Mouse (Mus musculus) heart, embryonic 13.5 days (tissue): Measurements from ENCODE around the gene Ppp5c. TPM values are rescaled to one million over a fixed set of nuclear protein-coding genes. Genes with fewer than 3 reads are reported as not detected.

Experiments used
- ATAC-seq: fragments of 200-750 bp; cut with Nextera tagmentation; 2 replicates; pipeline ENCODE4 v1.8.0; 2017; ENCODE audit warnings: moderate TSS enrichment; ENCODE audit not compliant: insufficient number of reproducible peaks, low FRiP score, low TSS enrichment; ENCODE audit errors: extremely low read depth
- H3K27ac ChIP-seq: fragments of 300-500 bp; sonication (generic); replicated peaks from 2 replicates; pipeline ENCODE4 v1.5.1; 2015; ENCODE audit warnings: moderate library complexity, mild to moderate bottlenecking, inconsistent platforms
- H3K27me3 ChIP-seq: fragments of 300-500 bp; sonication (generic); replicated peaks from 2 replicates; pipeline ENCODE4 v1.6.1; 2015; ENCODE audit warnings: mild to moderate bottlenecking, inconsistent platforms
- H3K36me3 ChIP-seq: fragments of 300-500 bp; sonication (generic); 2 replicates; pipeline ENCODE4 v1.6.1; 2015; ENCODE audit warnings: mild to moderate bottlenecking, inconsistent platforms
- H3K4me1 ChIP-seq: fragments of 300-500 bp; sonication (generic); 2 replicates; pipeline ENCODE4 v1.6.1; 2015; ENCODE audit warnings: inconsistent platforms
- H3K4me2 ChIP-seq: fragments of 300-500 bp; sonication (generic); 2 replicates; pipeline ENCODE4 v1.6.1; 2015; ENCODE audit warnings: inconsistent platforms, mild to moderate bottlenecking, moderate library complexity
- H3K4me3 ChIP-seq: fragments of 300-500 bp; sonication (generic); 2 replicates; pipeline ENCODE4 v1.5.1; 2015; ENCODE audit warnings: moderate library complexity, mild to moderate bottlenecking, inconsistent platforms
- H3K9ac ChIP-seq: fragments of 300-500 bp; sonication (generic); 2 replicates; pipeline ENCODE4 v1.6.1; 2015; ENCODE audit warnings: inconsistent platforms, mild to moderate bottlenecking, moderate library complexity
- H3K9me3 ChIP-seq: fragments of 300-500 bp; sonication (generic); 2 replicates; pipeline ENCODE4 v1.6.1; 2016; ENCODE audit warnings: inconsistent platforms
- WGBS: fragments of 180-500 bp; shearing (Covaris S2); methylation state at CpG from one replicate; pipeline ENCODE4 v1.1.7; 2015; ENCODE audit warnings: mixed read lengths; 5-methylcytosine and 5-hydroxymethylcytosine counted together
- polyA plus RNA-seq: library from polyadenylated mRNA; unstranded; fragments of >200 nt; fragmentation: Nextera tagmentation; extraction: Ambion mirVana; gene quantifications from 2 replicates; pipeline ENCODE4 v1.2.1, GENCODE M21; 2015

Gene Ppp5c
- polyA plus RNA-seq, 1 experiment from 2014 or later, result 82.3 TPM

DNA sequence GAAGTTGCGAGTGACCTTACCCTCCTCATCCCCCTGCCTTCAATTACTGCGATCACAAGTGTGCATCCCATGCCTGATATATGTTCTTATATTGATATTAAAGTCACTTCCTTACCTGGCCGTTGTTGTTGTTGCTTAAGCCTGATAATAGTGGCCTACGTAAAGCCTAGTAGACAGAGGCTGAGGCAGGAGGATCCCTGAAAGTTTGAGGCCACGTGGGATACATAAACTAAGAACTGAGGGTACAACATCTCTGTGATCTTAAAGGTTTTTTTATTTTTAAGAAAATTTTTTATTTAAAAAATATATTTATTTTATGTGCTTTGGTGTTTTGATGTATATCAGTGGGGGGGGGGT lies 35.3 kb downstream of the Ppp5c start, which contains the start of gene Ccdc8:
Gene Ccdc8, plus strand, starts transcription at position 258 of the 357 bp plus-strand sequence.
- H3K9me3 ChIP-seq, result no peaks in the 10 kb centered on the region
- H3K9ac ChIP-seq, result peak within 1 kb of the TSS; percentile 95
- peak within 1 kb of the TSS; percentile 95 for H3K27ac ChIP-seq
- peaks cover 78% of the 10 kb centered on the region for H3K4me1 ChIP-seq
- peak within 1 kb of the TSS; percentile 94 for H3K4me2 ChIP-seq
- 92% methylated on average over 5 of the region's 5 CpGs for WGBS
- H3K27me3 ChIP-seq, result no peaks in the 10 kb centered on the region
- H3K4me3 ChIP-seq, result peak within 1 kb of the TSS; percentile 77
- H3K36me3 ChIP-seq, result peaks cover 22% of the 10 kb centered on the region
- no peak for ATAC-seq

DNA sequence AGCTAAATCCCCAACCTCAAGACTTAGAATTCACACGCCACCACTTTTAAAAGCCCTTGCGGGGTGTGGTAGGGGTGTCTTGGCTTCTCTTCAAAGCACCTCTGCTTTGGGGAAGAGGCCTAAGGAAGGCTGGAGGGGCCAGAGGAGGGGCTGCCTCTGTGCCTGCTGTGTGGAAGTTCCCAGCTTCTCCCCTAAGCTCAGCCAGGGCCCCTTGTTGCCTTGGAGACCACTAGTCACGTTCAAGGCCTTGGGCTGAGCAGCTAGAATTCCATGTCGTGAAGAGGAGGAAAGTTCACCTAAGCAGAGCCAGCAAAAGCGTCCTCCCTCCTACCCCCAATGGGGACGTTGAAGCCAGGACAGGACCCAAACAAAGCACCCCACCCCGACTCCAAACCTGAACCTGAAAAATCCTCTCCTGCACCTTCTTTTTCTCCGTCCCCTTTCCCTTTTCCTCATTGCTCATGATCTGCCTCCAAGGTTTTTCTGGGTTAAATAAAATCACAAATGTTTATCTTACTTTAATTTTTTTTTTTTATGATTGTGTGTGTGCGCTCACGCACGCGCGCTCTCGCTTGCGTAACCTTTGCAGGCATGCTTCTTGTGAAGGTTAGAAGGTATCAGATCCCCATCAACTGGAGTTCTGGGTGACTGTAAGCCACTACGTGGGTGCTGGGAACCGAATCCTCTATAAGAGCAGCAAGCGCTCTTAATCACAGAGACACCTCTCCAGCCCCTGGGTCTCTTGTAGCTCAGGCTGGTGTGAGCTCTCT lies 35.9 kb downstream of the Ppp5c start:
- peak overlapping the region; percentile 90 for H3K27ac ChIP-seq
- peak overlapping the region; percentile 10; the same call in 1 of the 2 replicates for H3K4me3 ChIP-seq
- peak overlapping the region; percentile 48 for H3K4me2 ChIP-seq
- ATAC-seq, result peak; percentile 47; the same call in 1 of the 2 replicates
- WGBS, result 50% methylated on average over 18 of the region's 18 CpGs
- H3K9me3 ChIP-seq, result no peaks in the 10 kb centered on the region
- H3K9ac ChIP-seq, result peak overlapping the region; percentile 72
- peaks cover 16% of the 10 kb centered on the region for H3K36me3 ChIP-seq
- H3K27me3 ChIP-seq, result no peaks in the 10 kb centered on the region
- peaks cover 76% of the 10 kb centered on the region for H3K4me1 ChIP-seq

DNA sequence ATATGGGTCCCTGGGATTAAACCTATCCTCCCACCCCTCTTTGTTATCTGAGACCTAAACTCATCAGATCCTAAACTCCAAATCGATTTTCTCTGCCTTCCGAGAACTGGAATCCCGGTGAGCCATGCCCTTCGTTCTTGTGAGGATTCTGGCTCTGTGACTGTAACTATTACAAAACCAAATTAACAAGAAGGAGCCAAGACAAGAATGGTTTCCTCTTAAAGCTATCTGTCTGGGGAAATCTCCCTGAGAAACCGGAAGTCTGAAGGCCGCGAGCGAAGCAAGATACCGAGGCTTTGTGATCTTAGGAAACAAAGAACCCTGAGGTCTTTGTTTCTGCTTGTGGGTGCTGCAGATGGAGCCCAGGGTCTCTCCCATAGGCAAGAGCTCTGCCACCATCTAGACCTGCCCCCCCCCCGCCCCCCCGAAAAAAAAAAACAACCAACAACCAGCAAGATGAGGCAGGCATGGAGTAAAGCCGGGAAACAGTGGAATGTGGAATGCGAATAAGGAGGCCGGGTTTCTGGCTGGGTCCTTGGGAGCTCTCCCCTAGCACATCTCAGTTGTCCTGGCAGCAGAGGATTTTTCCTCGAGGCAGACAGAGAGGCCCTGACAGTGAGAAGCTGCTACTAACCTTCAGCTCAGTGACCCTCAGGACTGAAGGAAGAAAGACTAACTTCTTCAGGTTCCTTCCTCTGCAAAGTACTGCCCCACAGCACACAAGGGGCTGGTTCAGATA lies 37.5 kb downstream of the Ppp5c start:
- WGBS, result 30% methylated on average over 15 of the region's 15 CpGs
- Histone ChIP-seq H3K9me3 (no peaks in the 10 kb centered on the region), H3K9ac (peak overlapping the region; percentile 55), H3K4me1 (peaks cover 62% of the 10 kb centered on the region), H3K4me3 (no peak overlapping the region), H3K36me3 (peaks cover 1% of the 10 kb centered on the region; the same call in 1 of the 2 replicates), H3K27me3 (no peaks in the 10 kb centered on the region), H3K27ac (peak overlapping the region; percentile 90), H3K4me2 (0 out of 2 replicates have a peak overlapping the region, but pooled peaks have one; percentile 16)
- no peak for ATAC-seq

DNA sequence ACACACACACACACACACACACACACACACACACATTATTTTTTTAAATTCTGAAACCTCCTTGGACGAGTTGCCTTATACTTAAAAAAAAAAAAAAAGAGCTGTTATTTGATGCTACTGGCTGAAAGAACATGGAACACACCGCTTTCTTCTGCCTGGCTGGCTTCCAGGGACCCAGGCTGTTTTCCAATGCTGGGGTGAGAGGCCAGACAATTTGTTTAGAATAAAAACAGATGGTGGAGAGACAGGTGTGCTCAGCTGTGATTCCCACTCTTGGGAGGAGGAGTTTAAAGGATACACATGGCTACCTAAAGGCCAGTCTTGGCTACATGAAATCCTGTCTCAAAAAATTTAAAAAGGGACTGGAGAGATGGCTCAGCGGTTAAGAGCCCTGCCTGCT lies 39.3 kb downstream of the Ppp5c start:
- H3K9me3 ChIP-seq, result no peaks in the 10 kb centered on the region
- no peak for ATAC-seq
- H3K4me3 ChIP-seq, result no peak overlapping the region
- H3K4me2 ChIP-seq, result no peak overlapping the region
- peaks cover 54% of the 10 kb centered on the region for H3K4me1 ChIP-seq
- WGBS, result 56% methylated on average over 3 of the region's 3 CpGs
- no peak overlapping the region for H3K9ac ChIP-seq
- no peaks in the 10 kb centered on the region for H3K27me3 ChIP-seq
- no peaks in the 10 kb centered on the region for H3K36me3 ChIP-seq
- peak overlapping the region; percentile 48; the same call in 1 of the 2 replicates for H3K27ac ChIP-seq

DNA sequence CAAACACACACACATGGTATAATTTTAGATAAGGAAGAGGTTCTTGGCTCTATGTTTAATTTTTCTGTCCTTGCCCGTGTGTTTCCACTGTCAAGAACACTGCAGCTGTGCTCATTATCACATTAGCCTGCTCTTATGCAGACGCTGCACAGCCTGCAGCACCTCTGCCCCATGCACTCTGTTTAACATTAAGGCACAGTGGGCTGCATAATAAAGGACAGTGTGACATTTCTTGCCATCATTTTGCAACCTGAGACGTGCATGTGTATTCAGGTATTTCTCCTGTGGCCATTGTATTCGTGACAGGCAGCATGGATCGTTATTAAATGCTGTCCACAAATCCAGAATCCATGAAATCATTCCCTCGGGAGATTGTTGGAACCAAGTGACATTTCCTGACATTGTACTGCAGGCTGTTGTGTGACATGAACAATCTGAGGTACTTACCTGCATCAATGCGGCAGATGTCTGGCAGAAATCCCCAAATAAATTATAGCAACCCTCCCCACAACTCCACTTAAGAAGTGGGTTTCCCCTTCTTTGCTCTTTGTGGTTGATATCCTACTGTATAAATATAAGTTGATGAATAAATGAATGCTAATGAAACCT lies 40.1 kb downstream of the Ppp5c start:
- no peak for ATAC-seq
- 46% methylated on average over 7 of the region's 7 CpGs for WGBS
- Histone ChIP-seq H3K9me3 (no peaks in the 10 kb centered on the region), H3K27me3 (no peaks in the 10 kb centered on the region), H3K9ac (0 out of 2 replicates have a peak overlapping the region, but pooled peaks have one; percentile 28), H3K27ac (peak overlapping the region; percentile 48), H3K4me1 (peaks cover 56% of the 10 kb centered on the region), H3K36me3 (no peaks in the 10 kb centered on the region), H3K4me2 (no peak overlapping the region), H3K4me3 (no peak overlapping the region)

DNA sequence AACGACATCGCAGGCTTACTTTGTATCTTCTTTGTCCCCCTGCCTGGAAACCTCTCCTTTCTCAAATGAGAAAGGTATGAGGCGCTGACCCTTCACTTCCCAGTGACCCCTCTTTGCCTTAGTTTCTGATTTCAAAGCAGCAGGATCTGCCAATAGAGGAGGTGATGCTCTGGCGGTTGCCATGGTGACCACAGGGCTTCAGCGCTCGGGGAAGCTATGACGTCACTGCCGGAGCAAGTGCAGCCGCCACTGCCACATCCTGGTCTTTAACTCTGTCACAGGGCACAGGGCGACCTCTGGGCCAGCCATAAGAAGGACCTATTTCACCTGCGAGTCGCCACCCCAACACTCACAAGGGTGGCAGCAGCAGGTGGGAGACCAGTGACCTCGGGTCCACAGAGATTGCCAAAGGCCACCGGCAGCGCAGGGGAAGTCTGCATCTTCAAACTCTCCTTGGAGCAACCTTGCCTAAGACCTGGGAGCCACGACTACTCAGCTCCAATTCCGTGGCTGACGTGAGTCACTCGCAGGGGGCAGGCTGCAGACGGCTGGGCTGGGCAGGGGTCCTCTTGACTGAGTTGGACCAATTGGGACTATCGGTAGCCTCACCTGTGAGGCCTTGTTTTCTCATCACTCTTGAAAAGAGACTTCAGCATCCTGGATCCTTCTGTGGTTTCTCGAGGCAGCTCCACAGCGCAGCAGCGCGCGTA lies 44.7 kb downstream of the Ppp5c start, which contains the start of gene Gm42372:
Gene Gm42372, plus strand, starts transcription at position 228 of the 710 bp plus-strand sequence.
- WGBS, result 27% methylated on average over 26 of the region's 26 CpGs
- H3K9ac ChIP-seq, result 0 out of 2 replicates have a peak within 1 kb of the TSS, but pooled peaks have one; percentile 40
- H3K9me3 ChIP-seq, result no peaks in the 10 kb centered on the region
- H3K4me2 ChIP-seq, result peak within 1 kb of the TSS; percentile 52
- H3K27ac ChIP-seq, result no peak within 1 kb of the TSS
- no peak for ATAC-seq
- H3K4me1 ChIP-seq, result peaks cover 36% of the 10 kb centered on the region
- H3K4me3 ChIP-seq, result no peak within 1 kb of the TSS
- no peaks in the 10 kb centered on the region for H3K36me3 ChIP-seq
- H3K27me3 ChIP-seq, result no peaks in the 10 kb centered on the region

DNA sequence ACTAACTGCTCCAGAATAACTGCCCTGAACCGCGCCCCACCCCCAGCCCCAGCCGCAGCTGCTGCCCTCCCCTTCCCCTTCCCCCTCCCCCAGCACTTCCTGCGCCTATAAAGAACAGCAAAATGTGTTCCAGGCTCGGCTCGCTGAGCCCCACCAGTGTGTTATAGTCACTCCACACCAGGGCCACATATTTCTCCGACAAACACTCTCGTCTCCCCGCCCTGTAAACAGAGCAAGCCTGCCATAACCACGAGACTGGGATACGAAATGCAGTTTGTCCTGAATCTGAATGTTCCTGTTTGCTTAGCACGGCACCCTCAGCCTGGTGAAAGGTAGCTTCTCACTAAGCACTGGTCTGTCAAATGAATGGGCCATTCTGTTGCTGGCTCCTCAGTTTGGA lies 47.4 kb downstream of the Ppp5c start:
- Histone ChIP-seq H3K9me3 (no peaks in the 10 kb centered on the region), H3K9ac (peak overlapping the region; percentile 78), H3K4me2 (peak overlapping the region; percentile 67), H3K36me3 (no peaks in the 10 kb centered on the region), H3K4me1 (peaks cover 35% of the 10 kb centered on the region), H3K4me3 (peak overlapping the region; percentile 43), H3K27me3 (no peaks in the 10 kb centered on the region), H3K27ac (peak overlapping the region; percentile 90)
- no peak for ATAC-seq
- WGBS, result 3% methylated on average over 12 of the region's 12 CpGs

DNA sequence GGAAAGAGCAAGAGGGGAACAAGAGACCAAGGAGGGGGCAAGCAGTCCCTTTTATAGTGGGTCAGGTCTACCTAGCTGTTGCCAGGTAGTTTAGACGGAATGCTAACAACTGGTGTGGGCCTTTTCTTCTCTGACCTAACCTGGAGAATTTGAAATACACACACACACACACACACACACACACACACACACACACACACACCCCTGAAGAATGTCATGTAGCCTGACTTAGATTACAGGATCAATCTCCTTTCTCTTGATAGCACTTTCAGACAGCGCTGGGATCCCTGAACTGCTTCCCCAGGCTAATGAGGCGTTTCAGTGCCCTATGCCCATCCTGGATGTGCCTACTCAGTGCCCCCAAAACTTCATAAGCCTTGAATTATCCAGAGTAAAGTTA lies 49.1 kb downstream of the Ppp5c start:
- ATAC-seq, result no peak
- H3K9ac ChIP-seq, result no peak overlapping the region
- H3K4me1 ChIP-seq, result peaks cover 50% of the 10 kb centered on the region
- H3K4me3 ChIP-seq, result no peak overlapping the region
- no peaks in the 10 kb centered on the region for H3K36me3 ChIP-seq
- 83% methylated on average over 3 of the region's 3 CpGs for WGBS
- H3K27me3 ChIP-seq, result no peaks in the 10 kb centered on the region
- H3K9me3 ChIP-seq, result no peaks in the 10 kb centered on the region
- no peak overlapping the region for H3K4me2 ChIP-seq
- no peak overlapping the region for H3K27ac ChIP-seq

DNA sequence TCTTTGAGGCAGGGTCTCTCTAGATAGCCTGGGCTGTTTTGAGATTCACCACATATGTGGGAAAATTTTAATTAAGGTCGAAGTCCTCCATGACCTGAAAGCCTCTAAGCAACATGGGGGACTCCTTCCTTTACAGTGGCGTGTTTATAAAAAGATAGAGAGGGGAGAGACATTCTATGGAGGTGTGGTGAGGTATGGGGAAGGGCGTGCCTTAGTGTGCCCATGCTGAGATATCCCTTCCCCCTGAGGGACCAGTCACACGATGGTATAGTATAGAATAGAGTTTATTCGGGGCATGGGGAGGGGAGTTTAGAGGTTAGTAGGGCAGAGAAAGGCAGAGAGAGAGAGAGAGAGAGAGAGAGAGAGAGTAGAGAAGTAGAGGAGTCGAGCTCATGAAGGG lies 49.6 kb downstream of the Ppp5c start:
- 75% methylated on average over 6 of the region's 6 CpGs for WGBS
- H3K9ac ChIP-seq, result no peak overlapping the region
- H3K9me3 ChIP-seq, result no peaks in the 10 kb centered on the region
- no peak overlapping the region for H3K4me2 ChIP-seq
- H3K36me3 ChIP-seq, result no peaks in the 10 kb centered on the region
- no peak for ATAC-seq
- H3K4me3 ChIP-seq, result no peak overlapping the region
- H3K27ac ChIP-seq, result no peak overlapping the region
- H3K27me3 ChIP-seq, result no peaks in the 10 kb centered on the region
- H3K4me1 ChIP-seq, result peaks cover 52% of the 10 kb centered on the region

DNA sequence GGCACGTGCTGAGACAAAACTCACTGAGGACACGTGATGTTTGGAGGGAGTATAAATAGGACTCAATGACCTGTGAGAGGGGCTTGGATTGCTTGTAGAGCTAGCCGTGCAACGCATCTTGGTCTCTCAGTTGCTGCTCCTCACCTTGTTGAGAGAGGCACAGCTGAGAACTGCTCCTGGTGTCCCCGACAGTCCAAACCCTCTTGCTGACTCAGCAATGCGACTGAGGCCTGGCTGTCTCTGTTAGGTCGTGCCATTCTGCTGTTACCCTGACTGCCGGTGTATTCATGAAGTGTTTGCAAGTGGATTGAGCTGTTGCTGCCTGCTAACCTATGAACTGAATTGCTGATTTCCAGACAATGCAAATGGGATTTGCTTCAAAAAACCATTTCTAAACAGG lies 51.4 kb downstream of the Ppp5c start:
- Histone ChIP-seq H3K4me2 (no peak overlapping the region), H3K27ac (no peak overlapping the region)
- 39% methylated on average over 8 of the region's 8 CpGs for WGBS

DNA sequence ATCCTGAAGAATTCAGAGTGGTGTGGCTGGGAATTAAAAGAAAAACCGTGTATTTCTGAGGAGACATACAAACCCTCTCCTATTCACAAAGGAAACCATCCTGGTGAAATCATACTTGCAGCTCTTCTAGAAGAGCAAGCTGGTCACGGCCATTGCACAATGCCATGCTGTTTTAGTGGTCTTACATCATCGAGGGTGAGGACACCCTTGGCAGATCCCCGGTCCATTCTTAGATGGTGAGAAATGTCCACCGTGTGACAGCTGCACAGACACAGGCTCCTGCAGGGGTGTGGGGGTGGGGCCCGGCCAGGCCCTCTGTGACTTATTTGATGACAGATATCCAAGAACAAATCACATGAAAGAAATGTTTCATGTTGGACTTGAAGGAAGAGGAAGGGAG lies 53.7 kb downstream of the Ppp5c start:
- Histone ChIP-seq H3K27ac (peak overlapping the region; percentile 66), H3K4me3 (no peak overlapping the region), H3K27me3 (no peaks in the 10 kb centered on the region), H3K9ac (no peak overlapping the region), H3K4me2 (no peak overlapping the region), H3K36me3 (no peaks in the 10 kb centered on the region), H3K4me1 (peaks cover 39% of the 10 kb centered on the region), H3K9me3 (no peaks in the 10 kb centered on the region)
- WGBS, result 34% methylated on average over 6 of the region's 6 CpGs
- no peak for ATAC-seq

More for the DNA sequence above, 51.4 kb downstream of the Ppp5c start:
- Histone ChIP-seq H3K9ac (no peak overlapping the region), H3K4me3 (no peak overlapping the region), H3K9me3 (no peaks in the 10 kb centered on the region), H3K27me3 (no peaks in the 10 kb centered on the region), H3K4me1 (peaks cover 49% of the 10 kb centered on the region), H3K36me3 (no peaks in the 10 kb centered on the region)
- ATAC-seq, result no peak
